Mouse (Mus musculus): ENCODE results near the gene AC124502.3. TPM values are rescaled to one million over a fixed set of nuclear protein-coding genes. Genes with fewer than 3 reads are reported as not detected.

The AC124502.3 gene
- 0.32 TPM in 1 of 2 replicates, not detected in the other for total RNA-seq (2023)

GRCm38 (mm10) chr19:5038709-5039156 lies at the start of gene AC124502.3, which contains the start of gene B4gat1:
Gene AC124502.3 (plus strand): TSS chr19:5038891.
Gene B4gat1 (plus strand): TSS chr19:5038826.

GRCm38 (mm10) chr19:4990256-4990625 lies 48.5 kb upstream of the AC124502.3 start, which contains the start of gene Npas4:
Gene Npas4 (minus strand): TSS chr19:4990316.

GRCm38 (mm10) chr19:5023621-5024479 lies 14.8 kb upstream of the AC124502.3 start, which contains the start of gene Slc29a2:
Gene Slc29a2 (plus strand): TSS chr19:5023860.

DNA sequence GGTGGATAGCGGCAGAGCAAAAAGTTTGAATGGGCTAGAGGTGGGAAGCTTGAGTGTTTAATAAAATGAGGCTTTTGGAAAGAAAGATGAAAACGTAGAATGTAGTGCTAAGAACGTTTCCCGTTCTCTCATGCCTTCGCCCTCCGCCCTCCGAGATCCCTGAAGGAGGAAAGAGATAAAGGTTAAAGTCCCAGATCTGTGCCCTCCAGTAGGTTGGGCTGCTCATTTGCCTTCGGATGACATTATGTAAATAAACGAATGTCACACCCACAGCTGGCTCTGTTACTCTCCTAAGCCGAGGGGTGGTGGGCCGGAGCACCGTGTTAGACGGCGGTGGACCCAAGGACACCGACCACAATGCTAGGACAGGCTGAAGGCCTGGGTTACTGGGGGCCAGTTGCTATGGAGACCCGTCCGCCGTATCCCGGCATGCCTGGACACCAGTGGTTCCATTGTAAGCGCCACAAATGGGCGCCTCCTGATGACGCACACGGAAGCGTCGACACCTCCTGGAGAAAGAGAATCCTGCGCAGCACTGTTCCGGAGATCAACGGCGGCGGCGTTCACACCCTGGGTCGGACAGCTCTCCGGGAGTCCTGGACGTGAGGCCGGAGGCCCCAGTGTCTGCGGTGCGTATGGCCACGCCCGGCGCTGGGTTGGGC lies 2.3 kb downstream of the AC124502.3 start, which contains the start of gene Brms1:
TSS of gene Brms1 (plus strand) at position 493 of the 662 bp plus-strand sequence.

DNA sequence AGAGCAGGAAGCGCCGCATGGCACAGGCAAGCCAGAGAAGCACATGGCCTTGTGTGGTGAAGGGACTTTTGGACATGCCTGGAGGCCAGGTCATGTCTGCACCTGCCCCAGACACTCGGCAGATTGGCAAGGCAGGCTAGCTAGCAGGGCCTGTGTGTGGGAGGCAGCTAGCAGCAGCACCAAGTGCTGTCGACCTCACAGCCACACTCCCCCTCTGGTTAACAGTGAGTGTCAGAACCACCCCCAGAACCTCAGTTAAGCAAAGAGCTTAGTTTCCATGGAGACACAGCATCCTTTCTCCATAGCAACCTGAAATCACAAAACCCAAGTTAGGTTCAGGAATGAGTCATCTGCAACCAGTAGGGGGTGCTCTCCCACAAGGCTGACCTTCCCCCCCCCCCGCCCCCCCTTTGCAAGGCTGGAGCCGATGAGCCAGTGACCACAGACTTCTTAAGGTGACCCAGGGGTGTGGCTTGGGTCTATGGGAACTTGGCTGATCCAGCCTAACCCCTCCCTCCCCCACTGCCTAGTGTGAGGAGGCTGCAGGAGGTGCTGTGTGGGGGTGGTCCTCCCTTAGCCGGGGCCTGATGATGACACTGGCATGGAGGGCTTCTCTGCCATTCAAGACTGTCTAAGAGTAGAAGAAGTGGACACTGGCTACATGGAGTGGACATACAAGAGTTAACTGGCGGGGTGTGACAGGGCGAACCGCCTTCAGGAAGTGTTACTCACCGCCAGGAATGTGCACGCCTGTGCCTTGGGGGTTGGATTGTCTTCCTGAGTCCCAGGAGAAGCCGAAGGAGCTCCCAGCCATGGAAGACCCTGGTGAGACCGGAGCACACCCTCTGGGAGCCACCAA lies 11.6 kb downstream of the AC124502.3 start, which contains the start of gene Rin1:
TSS of gene Rin1 (plus strand) at position 435 of the 859 bp plus-strand sequence.

GRCm38 (mm10) chr19:5067867-5068569 lies 29.3 kb downstream of the AC124502.3 start, which contains the start of gene Cd248:
Gene Cd248 (plus strand): TSS chr19:5068078.

GRCm38 (mm10) chr19:5085145-5085863 lies 46.6 kb downstream of the AC124502.3 start, which contains the start of gene Tmem151a:
Gene Tmem151a (minus strand): TSS chr19:5085531.

DNA sequence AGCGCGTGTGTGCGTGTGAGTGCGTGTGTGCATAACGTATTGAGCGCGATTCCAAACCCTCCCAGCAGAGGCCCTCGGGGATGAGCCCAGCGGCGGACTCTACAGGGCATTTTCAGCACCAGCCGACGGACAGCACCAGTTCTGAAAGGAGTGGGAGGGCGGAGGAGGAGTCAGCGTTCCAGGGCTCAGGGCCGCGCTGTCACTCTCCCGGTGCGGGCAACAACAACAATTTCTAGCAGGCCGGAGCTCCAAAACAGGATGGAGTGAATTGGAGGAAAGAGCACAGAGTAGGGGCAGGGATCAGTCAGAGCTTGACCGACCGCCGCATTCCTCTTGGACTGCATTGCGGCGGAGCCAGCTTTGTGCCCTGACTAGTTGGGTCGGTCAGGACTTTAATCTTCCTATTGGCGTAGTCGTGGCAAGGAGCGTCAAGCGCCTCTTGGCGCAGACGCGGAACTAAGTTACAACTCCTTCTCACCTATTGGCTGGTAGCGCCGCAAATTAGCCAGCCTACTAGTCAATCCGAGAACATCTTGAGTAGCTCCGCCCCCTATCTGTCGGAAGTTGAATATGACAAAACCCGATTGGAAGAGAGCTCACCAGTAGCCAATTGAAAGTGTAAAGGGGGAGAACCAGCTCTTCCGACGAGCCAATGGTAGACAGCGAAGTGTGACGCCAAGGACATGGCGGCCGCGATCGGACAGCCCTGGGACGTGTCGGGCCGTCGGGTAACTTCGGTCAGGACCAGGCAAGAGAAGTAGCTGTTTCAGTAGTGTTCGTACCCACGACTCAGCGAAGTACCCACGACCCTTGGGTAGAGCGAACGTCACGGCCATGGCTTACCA lies 49.4 kb downstream of the AC124502.3 start, which contains the start of gene Yif1a:
TSS of gene Yif1a (plus strand) at position 655 of the 845 bp plus-strand sequence.

DNA sequence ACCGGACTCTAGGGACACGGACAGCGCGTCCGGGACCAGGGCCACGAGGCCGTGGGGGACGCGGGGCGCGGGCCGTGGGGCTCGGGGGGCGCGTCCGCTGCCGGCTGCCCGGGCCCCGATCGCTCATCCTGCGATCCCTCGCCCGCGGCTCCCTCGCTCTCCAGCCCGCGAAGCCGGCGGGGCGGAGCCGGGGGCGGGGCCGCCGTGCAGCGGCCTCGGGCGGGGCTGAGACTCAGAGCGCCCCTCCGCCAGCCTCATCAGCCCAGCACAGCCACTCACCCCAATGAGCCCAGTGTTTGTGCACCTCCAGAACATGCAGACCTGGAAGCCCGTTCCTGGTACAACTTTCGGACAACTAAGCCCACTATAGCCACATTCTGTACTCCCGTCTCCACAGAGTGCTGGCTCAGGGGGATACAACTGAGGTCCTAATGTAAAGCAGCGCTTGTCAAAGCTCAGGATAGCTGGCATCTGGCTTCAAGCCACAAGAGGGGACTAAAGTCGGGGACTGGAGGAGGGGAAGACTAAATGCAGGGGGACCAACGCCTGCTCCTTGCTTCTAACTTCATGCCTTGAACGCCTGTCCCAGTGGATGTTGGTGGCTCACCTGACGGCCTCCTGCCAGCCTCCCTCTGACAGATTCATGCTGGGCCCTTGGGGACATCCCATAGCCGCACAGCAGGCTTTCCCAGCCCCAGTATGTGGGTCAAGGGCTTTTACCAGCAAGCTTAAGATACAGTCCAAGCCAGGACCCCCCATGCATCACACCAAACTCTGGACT lies 59.9 kb downstream of the AC124502.3 start, which contains the start of gene Cnih2:
TSS of gene Cnih2 (minus strand) at position 159 of the 781 bp plus-strand sequence.

Other genes starting within 250 kb of the AC124502.3 start
- gene Rbm4, start 245.0 kb upstream of the AC124502.3 start, total RNA-seq (2023): 38.2 and 43.7 TPM in 2 replicates
- gene Gm21992, start 227.3 kb upstream of the AC124502.3 start, total RNA-seq (2023): 11.1 and 17.9 TPM in 2 replicates
- gene Rbm14, start 227.3 kb upstream of the AC124502.3 start, total RNA-seq (2023): 35.2 and 39.3 TPM in 2 replicates
- 8.4 and 9.7 TPM in 2 replicates for gene Ccs, start 199.6 kb upstream of the AC124502.3 start, total RNA-seq (2023)
- not detected in 2 replicates for gene Ccdc87, start 199.5 kb upstream of the AC124502.3 start, total RNA-seq (2023)
- gene Ctsf, start 183.8 kb upstream of the AC124502.3 start, total RNA-seq (2023): 0.92 and 1.1 TPM in 2 replicates
- gene Actn3, start 161.0 kb upstream of the AC124502.3 start, total RNA-seq (2023): not detected in 2 replicates
- 2.9 and 5.0 TPM in 2 replicates for gene Zdhhc24, start 160.2 kb upstream of the AC124502.3 start, total RNA-seq (2023)
- 0.29 TPM in 1 of 2 replicates, not detected in the other for gene Bbs1, start 132.3 kb upstream of the AC124502.3 start, total RNA-seq (2023)
- gene Dpp3, start 110.6 kb upstream of the AC124502.3 start, total RNA-seq (2023): 49.8 and 60.7 TPM in 2 replicates
- gene Peli3, start 95.8 kb upstream of the AC124502.3 start, total RNA-seq (2023): not detected in 2 replicates
- 7.8 and 9.4 TPM in 2 replicates for gene Mrpl11, start 76.7 kb upstream of the AC124502.3 start, total RNA-seq (2023)
- gene Npas4, start 48.6 kb upstream of the AC124502.3 start, total RNA-seq (2023): not detected in 2 replicates
- 0.88 and 2.3 TPM in 2 replicates for gene Slc29a2, start 15.0 kb upstream of the AC124502.3 start, total RNA-seq (2023)
- gene B4gat1, start 65 bp upstream of the AC124502.3 start, total RNA-seq (2023): 3.5 and 3.9 TPM in 2 replicates
- 48.6 and 55.1 TPM in 2 replicates for gene Brms1, start 2.5 kb downstream of the AC124502.3 start, total RNA-seq (2023)
- 1.6 and 3.1 TPM in 2 replicates for gene Rin1, start 11.6 kb downstream of the AC124502.3 start, total RNA-seq (2023)
- gene Cd248, start 29.2 kb downstream of the AC124502.3 start, total RNA-seq (2023): not detected in 2 replicates
- gene Tmem151a, start 46.6 kb downstream of the AC124502.3 start, total RNA-seq (2023): 0.13 and 0.14 TPM in 2 replicates
- 10.0 and 14.1 TPM in 2 replicates for gene Yif1a, start 49.6 kb downstream of the AC124502.3 start, total RNA-seq (2023)
- gene Cnih2, start 59.6 kb downstream of the AC124502.3 start, total RNA-seq (2023): 0.93 and 1.0 TPM in 2 replicates
- 130 and 138 TPM in 2 replicates for gene Rab1b, start 68.2 kb downstream of the AC124502.3 start, total RNA-seq (2023)
- gene Klc2, start 79.7 kb downstream of the AC124502.3 start, total RNA-seq (2023): 10.9 and 15.3 TPM in 2 replicates
- 101 and 135 TPM in 2 replicates for gene Pacs1, start 234.2 kb downstream of the AC124502.3 start, total RNA-seq (2023)